Mouse (Mus musculus): Measurements from ENCODE around the gene Gpn1.

Gene Gpn1

DNA sequence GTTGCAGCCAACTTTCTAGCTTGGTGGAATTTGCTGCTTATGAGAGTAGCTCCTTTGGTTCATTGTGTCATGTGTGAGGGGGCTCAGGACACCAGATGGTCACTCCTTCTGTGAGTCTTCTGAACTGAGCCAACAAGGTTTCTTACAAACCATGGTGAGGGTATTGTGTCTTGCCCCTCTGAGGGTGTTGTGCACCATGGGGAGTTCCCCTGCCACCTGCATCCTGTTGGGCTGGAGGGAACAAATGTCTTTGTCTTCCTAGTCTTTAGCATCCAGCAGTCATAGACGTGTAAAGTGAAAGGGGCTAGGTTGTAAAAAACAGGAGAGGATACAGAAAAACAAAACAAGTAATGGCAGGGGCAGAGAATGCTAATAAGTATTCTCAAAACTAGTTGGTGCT, 64.9 kb downstream of the Gpn1 start:
- 43% methylated on average over 1 of the region's 1 CpGs for WGBS

DNA sequence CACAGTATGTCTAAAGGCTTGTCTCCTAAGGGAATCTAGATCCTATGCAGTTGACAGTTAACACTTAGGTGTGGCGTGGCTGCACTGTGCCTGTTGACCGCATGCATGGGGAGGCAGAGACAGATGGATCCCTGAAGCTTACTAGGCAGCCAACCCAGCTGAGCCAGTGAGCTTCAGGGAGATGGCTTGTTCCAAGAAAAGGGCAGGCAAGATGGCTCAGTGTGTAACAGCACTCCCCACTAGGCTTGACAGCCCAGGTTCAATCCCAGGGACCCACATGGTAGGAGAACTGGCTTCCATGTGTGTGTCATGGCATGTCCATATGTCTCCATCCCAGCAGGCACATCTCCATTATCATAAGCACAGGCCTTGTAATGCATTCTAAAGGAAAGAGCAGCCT, 65.8 kb downstream of the Gpn1 start:
- 95% methylated on average over 2 of the region's 2 CpGs for WGBS

DNA sequence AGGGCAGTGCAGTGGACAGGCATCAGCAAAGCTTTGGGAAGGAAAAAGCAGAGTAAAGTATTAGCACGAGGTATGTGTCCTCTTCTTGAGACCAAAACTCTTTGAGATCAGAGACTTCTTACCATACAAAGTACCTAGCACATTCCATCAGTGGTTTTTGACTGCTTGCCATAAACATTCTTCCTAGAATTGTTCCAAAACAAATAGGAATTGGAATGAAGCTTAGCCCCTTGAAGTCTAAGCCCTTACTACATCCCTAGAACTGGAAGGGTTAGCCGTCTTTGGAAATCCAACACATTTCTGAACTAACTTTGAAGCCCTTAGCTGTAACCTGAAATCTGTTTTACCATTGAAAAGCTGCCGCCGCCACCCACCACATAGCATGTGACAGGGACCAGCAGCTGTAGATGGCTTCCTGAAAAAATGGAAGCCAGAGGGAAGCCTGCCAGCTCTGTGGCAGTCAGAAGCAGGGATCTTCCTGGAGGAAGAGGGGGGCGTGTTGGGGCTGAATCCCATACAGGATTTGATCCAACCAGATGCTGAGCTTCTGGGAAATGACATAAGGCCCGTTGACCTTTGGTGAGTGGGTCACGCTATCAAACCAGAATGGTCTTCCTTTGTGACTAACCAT, 67.6 kb downstream of the Gpn1 start:
- WGBS = 37% methylated on average over 7 of the region's 7 CpGs
